Mouse (Mus musculus): ENCODE measurements around the gene Mapk6. TPM values are rescaled to one million over a fixed set of nuclear protein-coding genes. Genes with fewer than 3 reads are reported as not detected.

Mapk6 gene
- polyA plus RNA-seq, 1 experiment from 2014 or later: 191 TPM

- Histone ChIP-seq H3K4me1 (ENCODE audit: control insufficient read depth, insufficient read depth, low read length) (no peaks in the 10 kb centered on the region), H3K27ac (ENCODE audit: low read depth, low read length) (no peak overlapping the region), H3K9me3 (ENCODE audit: control insufficient read depth, low read length) (no peaks in the 10 kb centered on the region), H3K36me3 (ENCODE audit: control insufficient read depth, insufficient read depth, low read length) (no peaks in the 10 kb centered on the region), H3K27me3 (ENCODE audit: control insufficient read depth, insufficient read depth, low read length) (no peaks in the 10 kb centered on the region), H3K4me2 (ENCODE audit: low read depth, low read length) (no peak overlapping the region), H3K9ac (replicated peaks; ENCODE audit: low read depth, low read length) (no peak overlapping the region), H3K4me3 (ENCODE audit: low read depth, low read length) (no peak overlapping the region)
- ATAC-seq (ENCODE audit: low read depth): no peak
- 74% methylated on average over 2 of the region's 2 CpGs for WGBS
Measured at GRCm38 (mm10) chr9:75428274-75428600, 18.4 kb upstream of the Mapk6 start.

GRCm38 (mm10) chr9:75427366-75428273 is 17.8 kb upstream of the Mapk6 start:
- H3K4me2 ChIP-seq (ENCODE audit: low read depth, low read length): no peak overlapping the region
- no peaks in the 10 kb centered on the region for H3K27me3 ChIP-seq (ENCODE audit: control insufficient read depth, insufficient read depth, low read length)
- H3K4me3 ChIP-seq (ENCODE audit: low read depth, low read length): no peak overlapping the region
- no peaks in the 10 kb centered on the region for H3K9me3 ChIP-seq (ENCODE audit: control insufficient read depth, low read length)
- WGBS: 82% methylated on average over 9 of the region's 9 CpGs
- no peak overlapping the region for H3K27ac ChIP-seq (ENCODE audit: low read depth, low read length)
- no peaks in the 10 kb centered on the region for H3K4me1 ChIP-seq (ENCODE audit: control insufficient read depth, insufficient read depth, low read length)
- H3K36me3 ChIP-seq (ENCODE audit: control insufficient read depth, insufficient read depth, low read length): no peaks in the 10 kb centered on the region
- H3K9ac ChIP-seq (replicated peaks; ENCODE audit: low read depth, low read length): no peak overlapping the region
- no peak for ATAC-seq (ENCODE audit: low read depth)

- H3K4me1 ChIP-seq (ENCODE audit: control insufficient read depth, insufficient read depth, low read length): no peaks in the 10 kb centered on the region
- ATAC-seq (ENCODE audit: low read depth): no peak
- 83% methylated on average over 7 of the region's 7 CpGs for WGBS
- no peak overlapping the region for H3K4me2 ChIP-seq (ENCODE audit: low read depth, low read length)
- H3K27ac ChIP-seq (ENCODE audit: low read depth, low read length): no peak overlapping the region
- no peaks in the 10 kb centered on the region for H3K27me3 ChIP-seq (ENCODE audit: control insufficient read depth, insufficient read depth, low read length)
- H3K36me3 ChIP-seq (ENCODE audit: control insufficient read depth, insufficient read depth, low read length): no peaks in the 10 kb centered on the region
- H3K9ac ChIP-seq (replicated peaks; ENCODE audit: low read depth, low read length): no peak overlapping the region
- no peak overlapping the region for H3K4me3 ChIP-seq (ENCODE audit: low read depth, low read length)
- H3K9me3 ChIP-seq (ENCODE audit: control insufficient read depth, low read length): no peaks in the 10 kb centered on the region
Measured at GRCm38 (mm10) chr9:75425796-75426391, 16.1 kb upstream of the Mapk6 start.

- H3K27ac ChIP-seq (ENCODE audit: low read depth, low read length): no peak overlapping the region
- 27% methylated on average over 6 of the region's 6 CpGs for WGBS
- H3K9ac ChIP-seq (replicated peaks; ENCODE audit: low read depth, low read length): no peak overlapping the region
- no peak for ATAC-seq (ENCODE audit: low read depth)
- no peak overlapping the region for H3K4me3 ChIP-seq (ENCODE audit: low read depth, low read length)
- no peaks in the 10 kb centered on the region for H3K27me3 ChIP-seq (ENCODE audit: control insufficient read depth, insufficient read depth, low read length)
- no peaks in the 10 kb centered on the region for H3K9me3 ChIP-seq (ENCODE audit: control insufficient read depth, low read length)
- H3K4me2 ChIP-seq (ENCODE audit: low read depth, low read length): no peak overlapping the region
- H3K36me3 ChIP-seq (ENCODE audit: control insufficient read depth, insufficient read depth, low read length): no peaks in the 10 kb centered on the region
- H3K4me1 ChIP-seq (ENCODE audit: control insufficient read depth, insufficient read depth, low read length): no peaks in the 10 kb centered on the region
Measured at GRCm38 (mm10) chr9:75424358-75425150, 14.7 kb upstream of the Mapk6 start.

DNA sequence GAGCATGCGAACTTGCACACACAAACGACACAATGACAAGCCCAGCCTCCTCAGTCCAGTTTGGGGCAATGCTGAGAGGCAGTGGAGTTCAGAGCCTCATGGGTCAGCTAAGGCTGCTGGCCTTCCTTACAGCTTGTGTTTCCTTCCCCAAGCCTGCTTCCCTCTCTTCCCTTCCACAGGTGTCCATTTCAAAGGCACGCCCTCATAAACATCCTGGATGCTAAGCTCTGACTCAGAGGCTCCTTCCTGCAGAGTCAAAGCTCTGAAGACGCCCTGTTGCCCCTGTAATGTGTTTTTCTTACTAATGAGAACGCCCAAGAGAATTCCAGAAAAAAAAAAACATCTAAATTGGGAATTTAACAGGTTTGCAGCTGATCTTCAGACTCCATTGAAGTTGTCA is 13.9 kb upstream of the Mapk6 start:
- ATAC-seq (ENCODE audit: low read depth): no peak

GRCm38 (mm10) chr9:75422251-75422691 is 12.5 kb upstream of the Mapk6 start:
- no peak overlapping the region for H3K4me3 ChIP-seq (ENCODE audit: low read depth, low read length)
- no peak overlapping the region for H3K27ac ChIP-seq (ENCODE audit: low read depth, low read length)
- H3K9ac ChIP-seq (replicated peaks; ENCODE audit: low read depth, low read length): no peak overlapping the region
- H3K4me2 ChIP-seq (ENCODE audit: low read depth, low read length): no peak overlapping the region
- H3K4me1 ChIP-seq (ENCODE audit: control insufficient read depth, insufficient read depth, low read length): no peaks in the 10 kb centered on the region
- no peak for ATAC-seq (ENCODE audit: low read depth)
- no peaks in the 10 kb centered on the region for H3K27me3 ChIP-seq (ENCODE audit: control insufficient read depth, insufficient read depth, low read length)
- no peaks in the 10 kb centered on the region for H3K36me3 ChIP-seq (ENCODE audit: control insufficient read depth, insufficient read depth, low read length)
- H3K9me3 ChIP-seq (ENCODE audit: control insufficient read depth, low read length): no peaks in the 10 kb centered on the region
- WGBS: 88% methylated on average over 3 of the region's 3 CpGs

More for the DNA sequence above, 13.9 kb upstream of the Mapk6 start:
- Histone ChIP-seq H3K4me1 (ENCODE audit: control insufficient read depth, insufficient read depth, low read length) (no peaks in the 10 kb centered on the region), H3K4me2 (ENCODE audit: low read depth, low read length) (no peak overlapping the region), H3K4me3 (ENCODE audit: low read depth, low read length) (no peak overlapping the region), H3K9me3 (ENCODE audit: control insufficient read depth, low read length) (no peaks in the 10 kb centered on the region), H3K27ac (ENCODE audit: low read depth, low read length) (no peak overlapping the region), H3K36me3 (ENCODE audit: control insufficient read depth, insufficient read depth, low read length) (no peaks in the 10 kb centered on the region), H3K27me3 (ENCODE audit: control insufficient read depth, insufficient read depth, low read length) (no peaks in the 10 kb centered on the region), H3K9ac (replicated peaks; ENCODE audit: low read depth, low read length) (no peak overlapping the region)
- WGBS: 72% methylated on average over 5 of the region's 5 CpGs

- ATAC-seq (ENCODE audit: low read depth): no peak
- H3K36me3 ChIP-seq (ENCODE audit: control insufficient read depth, insufficient read depth, low read length): no peaks in the 10 kb centered on the region
- H3K27me3 ChIP-seq (ENCODE audit: control insufficient read depth, insufficient read depth, low read length): no peaks in the 10 kb centered on the region
- no peak overlapping the region for H3K27ac ChIP-seq (ENCODE audit: low read depth, low read length)
- no peak overlapping the region for H3K4me2 ChIP-seq (ENCODE audit: low read depth, low read length)
- H3K4me1 ChIP-seq (ENCODE audit: control insufficient read depth, insufficient read depth, low read length): no peaks in the 10 kb centered on the region
- H3K9ac ChIP-seq (replicated peaks; ENCODE audit: low read depth, low read length): no peak overlapping the region
- no peaks in the 10 kb centered on the region for H3K9me3 ChIP-seq (ENCODE audit: control insufficient read depth, low read length)
- WGBS: 48% methylated on average over 5 of the region's 5 CpGs
- no peak overlapping the region for H3K4me3 ChIP-seq (ENCODE audit: low read depth, low read length)
Measured at GRCm38 (mm10) chr9:75414204-75414603, 4.4 kb upstream of the Mapk6 start.

DNA sequence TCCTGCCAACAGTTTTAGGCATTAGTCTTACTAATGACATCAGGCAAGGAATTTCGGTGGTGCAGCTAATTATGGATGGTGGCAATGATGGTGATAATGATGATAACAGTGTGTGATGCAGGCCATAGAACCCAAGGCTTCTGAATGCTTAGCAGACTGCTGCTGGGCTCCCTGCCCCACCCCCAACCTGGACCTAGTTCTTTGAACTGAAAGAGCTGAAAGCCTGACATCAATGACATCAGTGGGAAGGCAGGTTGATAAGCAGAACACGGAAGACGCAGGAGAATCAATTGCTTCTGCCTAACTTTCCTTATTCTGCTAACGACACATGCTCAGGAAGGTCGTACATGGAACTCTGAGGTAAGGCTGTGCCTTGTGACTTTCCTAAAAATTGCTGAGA is 3.4 kb upstream of the Mapk6 start:
- 73% methylated on average over 5 of the region's 5 CpGs for WGBS
- H3K27ac ChIP-seq (ENCODE audit: low read depth, low read length): no peak overlapping the region
- H3K27me3 ChIP-seq (ENCODE audit: control insufficient read depth, insufficient read depth, low read length): no peaks in the 10 kb centered on the region
- no peaks in the 10 kb centered on the region for H3K4me1 ChIP-seq (ENCODE audit: control insufficient read depth, insufficient read depth, low read length)
- H3K4me2 ChIP-seq (ENCODE audit: low read depth, low read length): no peak overlapping the region
- no peaks in the 10 kb centered on the region for H3K36me3 ChIP-seq (ENCODE audit: control insufficient read depth, insufficient read depth, low read length)
- H3K9me3 ChIP-seq (ENCODE audit: control insufficient read depth, low read length): no peaks in the 10 kb centered on the region
- no peak overlapping the region for H3K4me3 ChIP-seq (ENCODE audit: low read depth, low read length)
- H3K9ac ChIP-seq (replicated peaks; ENCODE audit: low read depth, low read length): no peak overlapping the region
- ATAC-seq (ENCODE audit: low read depth): no peak

GRCm38 (mm10) chr9:75411584-75411983 is 1.8 kb upstream of the Mapk6 start:
- Histone ChIP-seq H3K27me3 (ENCODE audit: control insufficient read depth, insufficient read depth, low read length) (no peaks in the 10 kb centered on the region), H3K9me3 (ENCODE audit: control insufficient read depth, low read length) (no peaks in the 10 kb centered on the region), H3K36me3 (ENCODE audit: control insufficient read depth, insufficient read depth, low read length) (no peaks in the 10 kb centered on the region), H3K27ac (ENCODE audit: low read depth, low read length) (no peak overlapping the region), H3K9ac (replicated peaks; ENCODE audit: low read depth, low read length) (no peak overlapping the region), H3K4me3 (ENCODE audit: low read depth, low read length) (no peak overlapping the region), H3K4me2 (ENCODE audit: low read depth, low read length) (no peak overlapping the region), H3K4me1 (ENCODE audit: control insufficient read depth, insufficient read depth, low read length) (peaks cover 11% of the 10 kb centered on the region; the same call in 1 of the 2 replicates)
- WGBS: 86% methylated on average over 9 of the region's 9 CpGs
- ATAC-seq (ENCODE audit: low read depth): no peak

Measured in neural tube, embryonic 14.5 days (tissue).